Mouse (Mus musculus): Measurements from ENCODE around the gene Dand5.

The Dand5 gene

DNA sequence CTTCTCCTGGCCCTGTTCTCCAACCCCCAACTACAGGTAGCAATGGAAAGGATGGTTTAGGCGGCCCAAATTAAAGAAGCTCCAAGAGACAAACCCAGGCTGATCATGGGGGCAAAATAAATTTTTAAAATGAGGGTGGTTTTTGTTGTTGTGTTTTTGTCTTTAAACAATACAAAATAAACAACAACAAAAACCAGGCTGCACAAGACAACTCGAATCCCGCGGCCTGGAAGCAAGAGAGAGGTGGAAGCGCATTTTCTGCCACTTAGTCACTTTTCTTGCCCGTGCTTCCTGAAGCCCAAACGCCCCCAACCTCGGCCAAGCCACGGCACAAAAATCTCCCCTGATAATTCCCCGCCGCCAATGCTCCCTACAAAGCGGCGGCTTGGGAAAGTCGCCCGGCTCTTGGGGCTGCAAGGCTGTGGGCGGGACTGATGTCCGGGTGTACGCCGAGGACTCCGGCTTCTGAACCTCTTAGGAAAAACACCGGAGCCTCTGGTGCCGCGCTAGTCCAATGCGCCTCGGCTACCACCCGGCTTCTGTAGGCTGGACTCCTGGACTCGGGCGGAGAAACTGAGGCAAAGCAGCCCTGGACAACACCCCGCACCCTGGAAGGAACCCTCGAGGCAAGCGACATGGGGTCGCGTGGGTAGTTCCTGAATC is 38.6 kb downstream of the Dand5 start:
- no peak for DNase-seq (ENCODE audit: low spot score)

DNA sequence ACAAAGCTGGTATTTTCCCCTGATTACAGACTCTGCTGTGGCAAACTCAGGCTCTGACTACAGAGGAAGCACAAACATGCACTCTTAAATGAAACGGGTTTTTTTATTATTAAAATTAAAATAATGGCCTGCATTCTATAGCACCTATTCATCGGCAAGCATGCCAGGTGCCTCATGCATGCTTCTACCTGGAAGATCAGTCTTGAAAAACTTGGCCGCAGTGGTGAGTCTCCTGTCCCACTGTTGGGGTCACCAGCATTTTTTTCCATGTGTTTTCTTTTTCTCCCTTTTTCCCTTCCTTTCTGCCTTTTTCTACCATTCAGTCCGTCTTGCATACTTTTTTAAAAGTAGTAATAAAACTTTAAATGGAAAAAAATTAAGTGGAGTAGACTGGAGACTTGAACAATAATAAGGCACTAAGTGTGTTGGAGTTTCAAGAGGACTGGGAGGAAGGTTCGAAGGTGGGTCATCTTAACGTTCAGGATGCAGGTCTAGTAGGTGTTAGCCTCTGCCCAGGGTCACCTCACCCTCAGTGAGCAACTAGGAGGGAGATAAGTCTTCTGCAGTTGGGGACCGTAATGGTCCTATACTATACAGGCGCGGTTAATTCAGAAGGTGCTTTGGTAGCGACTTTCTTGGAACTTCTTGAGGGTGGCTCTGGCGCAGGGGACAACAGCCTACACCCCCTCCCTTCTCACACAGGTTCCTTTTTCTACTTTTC is 39.3 kb downstream of the Dand5 start:
- DNase-seq (ENCODE audit: low spot score), result no peak

DNA sequence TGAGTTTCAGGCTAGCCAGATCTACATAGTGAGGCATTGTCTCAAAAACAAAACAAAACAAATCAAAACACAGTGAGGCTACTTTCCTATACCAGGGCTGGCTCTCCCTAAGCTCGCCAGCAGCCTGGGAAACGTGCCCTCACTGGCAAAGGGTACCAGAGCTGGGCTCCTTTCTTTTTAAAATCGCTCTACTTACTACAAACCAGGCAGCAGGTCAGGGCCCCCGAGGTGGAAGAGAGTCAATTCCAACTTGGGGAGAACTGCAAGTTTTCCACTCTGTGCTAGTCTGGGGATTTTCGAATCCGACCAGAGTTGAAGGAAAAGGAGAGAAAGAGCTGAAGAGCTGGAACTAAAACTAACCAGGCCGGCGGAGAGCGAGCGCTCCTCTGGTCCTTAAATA is 39.9 kb downstream of the Dand5 start:
- DNase-seq (ENCODE audit: low spot score), result no peak

DNA sequence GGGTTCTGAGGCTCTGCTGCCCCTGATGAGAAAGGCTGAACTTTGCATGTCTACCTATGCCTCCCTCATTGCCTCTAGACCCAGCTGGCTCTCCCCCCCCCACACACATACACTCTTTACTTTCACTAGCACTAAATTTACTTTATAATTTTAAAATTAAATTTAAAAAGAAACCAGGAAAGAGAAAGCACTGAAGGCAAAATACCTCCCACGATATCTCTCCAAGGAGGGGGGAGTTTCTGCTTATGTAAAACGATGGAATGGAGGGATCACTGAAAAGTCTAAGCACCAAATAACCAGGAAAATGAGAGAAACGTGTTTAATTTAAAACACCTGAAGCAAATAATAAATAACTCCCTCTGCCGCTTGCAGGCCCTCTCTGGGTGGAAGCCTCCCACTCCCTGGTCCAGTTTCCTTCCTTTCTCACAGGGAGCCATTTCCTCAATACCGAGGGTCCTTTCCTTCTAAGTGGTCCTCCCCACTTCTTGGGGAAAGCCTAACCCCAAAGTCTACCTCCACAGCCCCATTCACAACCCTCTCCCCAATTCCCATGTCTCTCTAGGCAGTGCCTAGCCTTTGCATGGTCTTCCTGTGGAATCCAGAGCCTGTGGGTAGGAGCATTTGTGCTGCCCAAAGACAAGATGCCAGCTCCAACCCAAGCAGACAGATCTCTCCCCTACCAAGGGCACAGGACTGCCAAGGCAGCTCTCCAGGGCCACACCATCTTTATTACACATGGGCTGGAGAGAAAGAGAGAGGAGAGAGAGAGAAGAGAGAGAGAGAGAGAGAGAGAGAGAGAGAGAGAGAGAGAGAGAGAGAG is 40.7 kb downstream of the Dand5 start:
- no peak for DNase-seq (ENCODE audit: low spot score)

DNA sequence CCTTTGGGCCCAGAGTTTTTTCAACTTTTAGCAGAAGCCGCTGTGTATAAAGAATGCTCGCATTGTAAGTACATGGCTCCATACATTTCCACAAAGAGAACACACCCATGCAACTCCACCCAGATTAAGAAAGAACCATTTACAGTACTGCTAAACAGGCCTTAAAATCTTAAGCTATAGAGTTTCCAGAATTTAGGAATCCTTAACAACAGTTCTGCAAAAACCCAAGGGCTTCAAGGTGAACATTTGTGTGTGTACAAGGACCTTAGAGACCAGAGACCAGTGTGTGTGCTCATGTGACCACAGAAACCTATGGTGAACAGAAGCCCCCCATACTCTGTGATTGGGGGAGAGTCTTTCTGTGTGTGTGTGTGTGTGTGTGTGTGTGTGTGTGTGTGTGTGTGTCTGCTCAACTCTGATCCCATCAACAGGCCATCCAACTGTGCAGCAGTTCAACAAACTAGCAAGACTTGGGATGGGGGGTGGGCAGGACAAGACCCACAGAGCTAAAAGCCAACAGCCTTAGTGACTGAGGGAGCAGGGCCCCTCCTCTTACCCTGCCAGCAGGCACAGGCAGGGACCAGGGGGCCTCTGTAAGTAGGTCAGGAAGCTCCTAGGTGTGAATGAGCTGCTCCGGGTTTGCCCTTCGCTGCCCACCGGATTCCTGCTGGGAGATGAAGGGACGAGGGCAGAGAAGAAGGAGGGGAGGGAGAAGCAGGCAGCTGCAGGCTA is 41.5 kb downstream of the Dand5 start:
- no peak for DNase-seq (ENCODE audit: low spot score)

DNA sequence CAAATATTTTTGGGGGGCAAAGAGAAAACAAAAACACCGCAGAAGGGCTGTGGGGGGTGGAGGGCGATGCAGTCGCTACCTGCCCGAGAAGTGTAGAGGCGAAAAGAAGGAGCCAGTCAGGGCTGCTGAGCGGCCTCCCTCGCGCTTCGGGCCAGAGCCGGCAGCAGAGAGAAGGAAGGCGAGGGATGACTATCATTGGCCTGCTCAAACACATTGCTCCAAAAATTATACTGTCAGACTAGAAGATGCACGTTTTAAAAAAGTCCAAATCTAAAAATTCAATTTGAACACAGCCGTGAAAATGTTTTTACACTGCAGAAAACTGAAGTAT is 42.4 kb downstream of the Dand5 start:
- no peak for DNase-seq (ENCODE audit: low spot score)

DNA sequence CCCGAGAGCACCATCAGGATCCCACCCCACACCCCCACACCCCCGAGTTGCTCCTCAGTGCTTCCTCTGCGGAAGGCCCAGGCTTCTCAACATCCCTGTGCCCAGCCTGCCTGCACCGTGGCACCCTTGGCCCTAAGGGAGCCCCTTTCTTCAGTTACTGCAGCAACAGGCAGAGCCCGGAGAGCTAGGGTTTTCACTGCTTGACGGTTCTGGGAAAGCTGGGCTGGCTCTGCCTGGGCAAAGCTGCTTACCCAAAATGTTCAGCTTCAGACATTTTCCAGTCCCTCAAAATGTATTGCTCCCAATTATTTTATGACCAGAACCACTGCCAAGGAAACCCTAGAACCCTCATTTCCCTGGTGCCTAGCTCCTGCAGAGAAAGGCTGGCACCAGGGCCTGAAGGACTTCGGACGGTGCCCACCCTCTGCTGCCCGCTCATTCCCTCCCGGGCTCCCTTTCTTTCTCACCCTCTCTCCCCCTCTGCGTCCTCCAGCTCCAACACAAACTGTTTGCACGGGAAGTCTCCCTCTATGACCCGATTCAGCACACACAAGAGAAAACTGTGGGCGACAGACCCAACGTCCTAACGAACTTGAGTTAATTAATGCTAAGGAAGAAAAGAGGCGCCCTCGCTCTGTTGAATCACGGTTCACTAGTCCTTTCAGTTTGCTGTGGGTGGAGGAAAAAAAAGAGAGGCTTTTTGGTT is 43.0 kb downstream of the Dand5 start:
- no peak for DNase-seq (ENCODE audit: low spot score)

DNA sequence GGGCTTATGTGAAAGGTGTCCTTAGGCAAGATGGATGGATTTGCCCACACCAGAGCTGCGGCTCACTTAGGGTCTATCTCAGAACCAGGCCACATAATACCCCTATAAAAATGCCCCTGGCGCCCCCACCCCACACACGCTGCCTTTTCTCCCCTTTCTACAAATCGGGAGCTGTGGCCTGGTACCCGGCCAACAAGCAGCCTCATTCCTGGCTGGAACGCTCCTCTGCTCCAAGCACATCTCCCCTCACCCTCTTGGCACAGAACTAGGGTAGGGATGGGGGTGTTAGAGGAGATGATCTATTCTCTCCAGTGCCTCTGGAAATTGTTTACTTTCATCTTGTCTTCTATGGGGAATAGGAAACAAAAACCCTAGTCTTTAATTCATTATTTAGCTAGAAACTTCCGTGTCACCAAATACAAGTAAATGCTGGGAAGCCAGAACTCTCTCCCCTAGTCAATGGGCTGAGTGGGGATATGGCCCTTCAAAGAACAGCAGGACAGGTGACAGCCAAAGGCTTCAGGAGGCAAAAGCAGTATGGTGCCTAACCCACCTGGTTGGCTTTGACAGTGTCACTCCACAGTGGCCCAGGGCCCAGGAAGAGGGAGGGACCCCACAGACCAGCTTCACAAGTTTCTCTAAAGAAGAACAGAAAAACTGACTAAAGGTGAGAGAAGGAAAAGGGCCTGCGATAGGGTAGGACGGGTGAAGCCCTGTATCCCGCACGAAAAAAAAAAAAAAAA is 43.8 kb downstream of the Dand5 start:
- no peak for DNase-seq (ENCODE audit: low spot score)

DNA sequence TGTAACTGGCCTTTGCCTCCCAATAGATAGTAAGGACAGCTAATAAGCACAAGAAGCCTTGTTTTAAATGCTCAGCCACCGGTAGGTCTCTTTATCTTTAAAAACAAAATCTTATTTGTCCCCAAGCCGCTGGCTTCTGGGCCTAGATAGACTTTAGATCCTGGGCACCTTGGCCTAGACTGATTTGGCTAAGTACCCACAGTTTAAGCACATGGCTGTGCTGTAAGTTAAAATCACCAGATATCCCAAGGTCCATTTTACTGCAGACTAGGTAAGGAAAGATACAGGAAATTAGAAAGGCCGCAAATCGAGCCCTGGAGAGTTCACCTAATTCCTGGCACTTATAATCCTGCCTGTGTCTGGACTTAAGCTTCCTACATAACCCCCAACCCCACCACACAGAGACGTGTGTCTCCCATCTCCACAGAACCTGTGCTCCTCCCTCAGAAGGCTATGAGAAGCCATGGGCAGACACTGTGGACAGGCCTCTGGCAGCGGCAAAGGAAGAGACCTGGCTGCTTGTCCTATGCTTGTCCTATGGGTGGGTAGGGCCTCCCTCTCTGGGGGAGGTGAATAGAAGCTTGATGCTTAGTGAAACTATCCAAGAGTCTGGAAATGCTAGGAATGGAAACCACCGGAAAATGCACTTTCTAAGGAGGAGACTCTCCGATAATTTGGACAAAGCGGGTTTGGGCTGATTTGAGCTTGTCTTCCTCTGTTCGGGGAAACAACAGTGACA is 44.6 kb downstream of the Dand5 start:
- no peak for DNase-seq (ENCODE audit: low spot score)

DNA sequence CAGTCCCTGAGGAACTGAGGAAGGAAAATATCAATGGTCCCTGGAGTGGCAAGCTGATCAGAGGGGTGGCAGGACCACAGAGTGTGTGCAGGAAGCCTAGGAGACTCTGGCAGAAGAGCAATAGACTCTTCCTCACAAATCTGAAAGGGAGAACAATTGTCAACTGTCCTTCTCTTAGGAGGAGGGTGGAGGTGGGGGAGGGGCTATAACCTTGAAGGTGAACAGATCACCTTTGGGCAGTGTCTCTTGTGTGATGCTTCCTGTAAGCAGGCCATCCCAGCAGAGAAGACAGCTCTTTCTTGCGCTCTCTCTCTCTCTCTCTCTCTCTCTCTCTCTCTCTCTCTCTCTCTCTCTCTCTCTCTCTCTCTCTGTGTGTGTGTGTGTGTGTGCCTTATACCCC is 46.1 kb downstream of the Dand5 start:
- peak; percentile 45 for DNase-seq (ENCODE audit: low spot score)

DNA sequence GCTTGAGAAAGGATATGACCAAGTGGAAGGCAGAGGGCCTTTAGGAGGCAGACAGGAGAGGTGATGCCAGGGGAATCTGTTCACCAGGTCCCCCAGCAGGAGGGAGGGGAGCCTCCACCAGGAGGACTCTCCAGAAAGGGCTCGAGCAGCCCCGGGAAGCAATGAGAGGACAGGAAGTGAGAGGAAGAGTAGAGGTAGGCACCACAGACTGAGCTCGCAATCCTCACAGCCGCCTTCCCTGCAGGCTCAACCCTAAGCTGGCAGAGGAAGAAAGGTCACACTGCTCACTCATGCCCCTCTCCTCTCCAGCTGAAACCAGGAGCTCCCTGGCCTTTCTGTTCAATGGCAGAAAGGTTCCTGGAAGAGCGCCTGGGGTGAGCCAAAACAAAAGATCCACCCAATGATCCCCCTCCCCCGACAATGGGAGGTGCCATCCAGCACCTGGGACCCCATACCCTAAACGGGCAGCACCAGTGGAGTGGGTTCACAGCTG is 47.0 kb downstream of the Dand5 start:
- peak; percentile 47 for DNase-seq (ENCODE audit: low spot score)

DNA sequence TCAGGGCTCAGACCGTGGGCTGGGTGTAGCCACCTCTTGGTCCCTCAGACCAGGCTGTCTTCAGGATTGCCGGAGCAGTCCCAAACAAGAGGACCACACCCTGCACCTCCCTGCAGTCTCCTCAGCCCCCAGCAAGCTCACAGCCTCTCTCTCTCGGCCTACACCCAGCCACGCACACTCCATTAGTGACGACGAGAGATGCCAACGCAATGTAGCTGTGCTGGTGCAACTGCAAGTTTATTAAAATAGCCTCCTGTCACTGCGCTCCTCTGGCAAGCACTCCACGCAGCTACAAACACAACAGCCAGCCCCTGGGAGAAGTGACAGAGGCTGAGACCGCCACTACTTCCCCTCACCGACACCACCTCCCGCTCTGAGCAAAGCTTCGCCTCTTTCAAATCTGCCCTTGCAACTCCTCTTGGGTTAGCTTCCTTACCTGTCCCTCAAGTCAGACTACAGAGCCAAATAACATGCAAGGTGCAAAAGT is 47.5 kb downstream of the Dand5 start:
- DNase-seq (ENCODE audit: low spot score), result peak; percentile 47

DNA sequence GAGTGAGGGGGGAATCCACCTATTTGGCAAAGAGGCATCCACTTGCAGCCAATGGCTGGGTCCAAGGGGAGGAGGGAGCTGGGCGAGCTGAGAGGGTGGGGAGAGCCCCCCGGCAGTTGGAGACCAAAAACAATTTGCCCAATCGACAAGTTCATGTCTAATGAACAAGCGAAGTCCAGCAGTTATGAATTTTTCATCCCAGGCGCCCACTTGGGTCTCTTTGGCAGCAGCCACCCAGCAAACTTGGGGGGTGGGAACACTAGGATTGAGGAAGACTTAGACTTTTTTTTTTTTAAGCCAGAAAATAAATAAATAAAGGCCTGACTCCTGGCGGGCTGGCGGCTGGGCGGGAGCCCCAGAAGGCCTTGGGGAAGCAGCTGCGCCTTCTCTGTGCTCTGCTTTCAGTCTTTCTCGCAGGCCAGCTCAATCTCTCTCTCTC is 48.1 kb downstream of the Dand5 start:
- DNase-seq (ENCODE audit: low spot score), result peak; percentile 71

DNA sequence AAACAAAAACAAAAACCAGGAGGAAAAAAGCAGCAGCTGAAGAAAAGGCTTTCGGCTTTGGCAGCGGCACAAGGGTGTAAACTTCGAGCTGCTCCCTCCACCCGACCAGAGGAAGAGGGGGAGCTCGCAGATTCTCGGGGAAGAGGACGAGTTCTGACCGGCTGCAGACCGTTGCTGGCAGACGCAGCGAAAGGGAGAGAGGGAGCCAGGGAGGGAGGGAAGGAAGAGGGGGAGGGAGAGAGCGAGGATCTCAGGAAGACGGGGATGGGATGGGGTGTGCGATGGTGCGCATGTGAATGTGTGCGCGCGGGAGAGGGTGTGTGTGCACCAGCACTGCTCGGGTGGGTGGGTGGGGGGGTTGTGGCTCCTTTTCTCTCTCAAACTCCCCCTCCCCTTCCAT is 48.8 kb downstream of the Dand5 start:
- DNase-seq (ENCODE audit: low spot score), result peak; percentile 80

DNA sequence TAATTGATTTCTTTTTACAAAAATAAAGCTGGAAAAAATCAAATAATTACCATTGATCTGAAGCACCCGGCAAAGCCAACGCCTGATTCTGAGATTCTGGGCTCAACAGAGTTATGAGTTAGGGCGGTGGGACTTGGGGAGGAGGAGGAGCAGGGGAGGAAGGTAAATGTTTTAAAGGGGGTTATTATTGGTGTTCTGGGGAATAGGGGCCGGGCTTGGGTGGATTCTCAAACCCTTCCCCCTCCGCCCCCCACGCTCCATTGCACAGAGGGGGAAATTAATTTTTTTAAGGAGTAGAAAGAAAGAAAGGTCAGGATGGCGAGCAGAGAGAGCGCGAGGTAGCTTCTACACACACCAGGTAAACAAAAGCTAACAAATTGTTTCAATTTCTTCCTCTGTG is 49.3 kb downstream of the Dand5 start:
- DNase-seq (ENCODE audit: low spot score), result peak; percentile 51

DNA sequence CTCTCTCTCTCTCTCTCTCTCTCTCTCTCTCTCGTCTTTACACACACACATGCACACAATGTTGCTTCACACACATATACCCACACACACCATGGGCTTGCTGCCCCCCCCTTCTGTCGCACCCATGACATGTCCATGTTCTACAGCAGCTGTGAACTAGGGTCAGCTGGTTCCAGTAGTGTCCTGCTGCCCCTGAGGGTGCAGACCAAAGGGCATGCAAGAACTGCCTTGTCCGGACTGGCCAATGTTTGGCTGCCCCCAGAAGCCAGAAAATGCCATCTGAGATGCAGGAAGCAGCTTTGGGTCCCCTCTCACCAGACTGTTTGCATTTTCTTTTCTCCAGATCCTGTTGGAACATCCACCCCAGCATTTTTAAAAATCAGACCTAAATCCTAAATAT is 50.0 kb downstream of the Dand5 start:
- peak; percentile 43 for DNase-seq (ENCODE audit: low spot score)

DNA sequence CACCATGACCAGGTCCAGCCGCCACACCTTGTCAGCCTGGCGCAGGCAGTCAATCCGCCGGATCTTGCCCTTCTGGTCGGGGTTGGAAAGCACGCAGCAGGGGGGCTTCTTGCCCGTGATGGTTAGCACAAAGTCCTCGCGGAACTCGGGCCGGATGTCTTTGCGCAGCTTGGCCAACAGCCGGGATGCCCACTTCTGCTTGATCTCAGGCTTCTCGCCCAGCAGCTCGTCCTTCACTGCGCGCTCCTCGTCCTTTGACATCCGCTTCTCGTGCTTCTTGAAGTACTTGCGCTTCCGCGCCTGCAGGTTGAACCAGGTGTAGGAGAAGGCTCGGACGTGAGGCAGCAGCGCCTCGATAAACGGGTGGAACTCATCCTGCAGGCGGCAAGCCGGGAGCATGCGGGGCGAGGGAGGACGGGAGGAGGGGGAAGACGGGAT is 50.7 kb downstream of the Dand5 start:
- peak; percentile 50 for DNase-seq (ENCODE audit: low spot score)

DNA sequence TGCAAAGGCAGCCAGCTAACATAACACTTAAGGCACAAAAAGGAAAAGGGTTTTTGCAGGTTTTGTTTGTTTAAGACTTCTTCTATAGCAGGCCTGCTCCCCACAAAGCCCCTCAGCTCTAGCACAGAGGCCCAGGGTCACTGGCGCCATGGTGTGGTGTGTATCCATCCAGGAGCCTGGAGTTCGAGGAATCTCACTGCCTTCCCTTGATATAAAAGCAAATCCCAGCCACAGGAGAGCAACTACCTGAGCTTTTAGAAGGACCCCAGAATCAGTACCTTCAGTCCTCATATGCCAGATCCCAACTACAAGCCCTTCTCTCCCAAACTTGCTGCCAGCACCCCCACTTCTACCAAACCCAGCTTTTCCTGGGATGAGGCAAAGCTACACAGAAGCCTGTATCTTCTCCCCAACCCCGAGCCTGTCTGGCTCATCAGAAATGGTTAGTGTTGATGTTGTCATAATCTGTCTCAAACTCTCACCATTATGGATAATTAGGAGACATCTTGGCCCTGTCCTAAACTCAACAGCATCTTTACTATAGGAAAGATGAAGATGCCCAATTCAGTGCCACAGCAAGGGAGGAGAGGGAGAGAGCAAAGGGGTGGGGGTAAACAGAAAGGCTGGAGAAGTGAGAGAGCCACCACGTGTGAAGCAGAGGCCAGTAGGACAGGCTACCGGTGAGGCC is 51.5 kb downstream of the Dand5 start:
- DNase-seq (ENCODE audit: low spot score), result no peak

Measured in testis, postnatal 10 days (tissue).